Comparison of ENCODE assay signal across 11 mouse cellular contexts in genomic region chr4:150685043-150685777, GRCm38 (mm10). TPM values are rescaled to one million over a fixed set of nuclear protein-coding genes. Genes with fewer than 3 reads are reported as not detected.
DNase-seq lines count a peak whose midpoint lies in the region; ATAC-seq lines count a peak whose summit lies in the region.
"Had no signal": no experiment of that assay in that cellular context is flagged by ENCODE, and none has a peak within 500 bp of the region (broad histone marks: within the 10 kb centered on the region; RNA-seq: fewer than 3 reads in every experiment).

No protein-coding gene starts in this region.

- no peak for DNase-seq in neural tube, embryonic 10.5 days (ENCODE audit: extremely low spot score, low spot score)
- no peak for DNase-seq in thymus, postnatal 10 days (ENCODE audit: low spot score in 2 of 2)
- no peak for DNase-seq in heart, postnatal 14 days
- DNase-seq: gastrocnemius, postnatal 36 days; retina, postnatal 1 day; thymus, postnatal 14 days had no signal

- H3K9ac ChIP-seq in neural tube, embryonic 13.5 days, result peak overlapping the region; percentile 47; the same call in 1 of the 2 replicates
- H3K9ac ChIP-seq in kidney, embryonic 14.5 days (ENCODE audit: low read depth, low read length), result no peak overlapping the region
- no peak overlapping the region; the same call in 1 of the 2 replicates for H3K9ac ChIP-seq in liver, embryonic 16.5 days (ENCODE audit: low read depth, low read length)
- H3K9ac ChIP-seq in heart, embryonic 12.5 days, result no peak overlapping the region
- H3K9ac ChIP-seq: midbrain, embryonic 13.5 days had no signal

- H3K9me3 ChIP-seq in neural tube, embryonic 13.5 days, result 0 out of 2 replicates have a peak, but pooled peaks cover 4% of the 10 kb centered on the region
- no peaks in the 10 kb centered on the region for H3K9me3 ChIP-seq in kidney, embryonic 14.5 days (ENCODE audit: control insufficient read depth, low read length)
- no peaks in the 10 kb centered on the region for H3K9me3 ChIP-seq in liver, embryonic 16.5 days (replicated peaks; ENCODE audit: control insufficient read depth, low read length)
- H3K9me3 ChIP-seq in heart, embryonic 12.5 days (replicated peaks), result no peaks in the 10 kb centered on the region; the same call in 1 of the 2 replicates

- peak overlapping the region; percentile 52 for H3K27ac ChIP-seq in neural tube, embryonic 13.5 days (replicated peaks)
- H3K27ac ChIP-seq in kidney, embryonic 14.5 days (ENCODE audit: low read depth, low read length), result no peak overlapping the region
- peak overlapping the region; percentile 90 for H3K27ac ChIP-seq in liver, embryonic 16.5 days (ENCODE audit: low read length)
- no peak overlapping the region for H3K27ac ChIP-seq in heart, embryonic 12.5 days (ENCODE audit: poor library complexity, severe bottlenecking)
- H3K27ac ChIP-seq: midbrain, embryonic 13.5 days had no signal

- H3K4me3 ChIP-seq in neural tube, embryonic 13.5 days, result no peak overlapping the region
- no peak overlapping the region for H3K4me3 ChIP-seq in kidney, embryonic 14.5 days (ENCODE audit: low read length)
- H3K4me3 ChIP-seq in liver, embryonic 16.5 days (ENCODE audit: low read depth, low read length), result no peak overlapping the region
- no peak overlapping the region for H3K4me3 ChIP-seq in heart, embryonic 12.5 days
- H3K4me3 ChIP-seq: midbrain, embryonic 13.5 days had no signal

- H3K27me3 ChIP-seq in neural tube, embryonic 13.5 days, result no peaks in the 10 kb centered on the region
- no peaks in the 10 kb centered on the region for H3K27me3 ChIP-seq in kidney, embryonic 14.5 days (ENCODE audit: control insufficient read depth, insufficient read depth, low read length)
- no peaks in the 10 kb centered on the region for H3K27me3 ChIP-seq in liver, embryonic 16.5 days (ENCODE audit: control insufficient read depth, insufficient read depth, low read depth, low read length)
- H3K27me3 ChIP-seq in heart, embryonic 12.5 days (replicated peaks), result no peaks in the 10 kb centered on the region

- intact Hi-C loops in heart, postnatal 14 days (cut with DNase I), result no loop called here

- ATAC-seq in neural tube, embryonic 13.5 days (ENCODE audit: low read depth), result no peak
- ATAC-seq in kidney, embryonic 14.5 days (ENCODE audit: low FRiP score, low TSS enrichment), result peak; percentile 43; the same call in 1 of the 2 replicates
- ATAC-seq in liver, embryonic 16.5 days (ENCODE audit: low read depth), result peak; percentile 90
- ATAC-seq in heart, embryonic 12.5 days (ENCODE audit: insufficient number of reproducible peaks, low FRiP score), result no peak
- ATAC-seq: midbrain, embryonic 13.5 days had no signal

- H3K4me1 ChIP-seq in neural tube, embryonic 13.5 days (replicated peaks), result peaks cover 28% of the 10 kb centered on the region
- peaks cover 15% of the 10 kb centered on the region for H3K4me1 ChIP-seq in kidney, embryonic 14.5 days (ENCODE audit: control insufficient read depth, insufficient read depth, low read length)
- H3K4me1 ChIP-seq in liver, embryonic 16.5 days (ENCODE audit: control insufficient read depth, low read depth, low read length), result peaks cover 14% of the 10 kb centered on the region
- peaks cover 16% of the 10 kb centered on the region; the same call in 1 of the 2 replicates for H3K4me1 ChIP-seq in heart, embryonic 12.5 days (replicated peaks)

- no peak overlapping the region for H3K4me2 ChIP-seq in neural tube, embryonic 13.5 days
- H3K4me2 ChIP-seq in kidney, embryonic 14.5 days (replicated peaks; ENCODE audit: low read depth, low read length), result no peak overlapping the region
- H3K4me2 ChIP-seq in liver, embryonic 16.5 days (ENCODE audit: low read depth, low read length), result peak overlapping the region; percentile 11; the same call in 1 of the 2 replicates
- H3K4me2 ChIP-seq in heart, embryonic 12.5 days, result no peak overlapping the region
- H3K4me2 ChIP-seq: midbrain, embryonic 13.5 days had no signal

- H3K36me3 ChIP-seq in neural tube, embryonic 13.5 days, result no peaks in the 10 kb centered on the region
- no peaks in the 10 kb centered on the region for H3K36me3 ChIP-seq in kidney, embryonic 14.5 days (ENCODE audit: control insufficient read depth, insufficient read depth, low read length)
- no peaks in the 10 kb centered on the region for H3K36me3 ChIP-seq in liver, embryonic 16.5 days (ENCODE audit: control insufficient read depth, insufficient read depth)
- no peaks in the 10 kb centered on the region for H3K36me3 ChIP-seq in heart, embryonic 12.5 days
- H3K36me3 ChIP-seq: midbrain, embryonic 13.5 days had no signal

- 43% methylated on average over 15 of the region's 15 CpGs for WGBS in neural tube, embryonic 13.5 days
- WGBS in kidney, embryonic 14.5 days, result 30% methylated on average over 15 of the region's 15 CpGs
- 34% methylated on average over 15 of the region's 15 CpGs for WGBS in liver, embryonic 16.5 days (ENCODE audit: insufficient replicate concordance)
- WGBS in heart, embryonic 12.5 days, result 55% methylated on average over 15 of the region's 15 CpGs

RNA-seq across cellular contexts. Expression of gene Slc45a1, which starts 33.2 kb away (rescaled TPM):
- 26.8 and 28.6 TPM in 2 replicates for polyA plus RNA-seq in neural tube, embryonic 13.5 days (2015; fragmentation: Nextera tagmentation; extraction: Ambion mirVana)
- polyA plus RNA-seq in kidney, embryonic 14.5 days (2014; fragmentation: Nextera tagmentation; extraction: Ambion mirVana), result not detected in 2 replicates
- polyA plus RNA-seq in liver, embryonic 16.5 days (2015; fragmentation: Nextera tagmentation; extraction: Ambion mirVana), result not detected in 2 replicates
- polyA plus RNA-seq in heart, embryonic 12.5 days (2016; fragmentation: Nextera tagmentation; extraction: Ambion mirVana), result not detected in 2 replicates
- not detected for total RNA-seq in heart, postnatal 14 days (2021)
- total RNA-seq: gastrocnemius, postnatal 36 days had no signal

Comparison
In these comparisons a context has a peak if more than half of its experiments do, and no peak if none do; other contexts are left out.
1. ATAC-seq: peak in kidney, embryonic 14.5 days (single experiment) and liver, embryonic 16.5 days (single experiment); none in neural tube, embryonic 13.5 days (single experiment) and heart, embryonic 12.5 days (single experiment).
2. H3K27ac ChIP-seq: peak in neural tube, embryonic 13.5 days (single experiment) and liver, embryonic 16.5 days (single experiment); none in kidney, embryonic 14.5 days (single experiment) and heart, embryonic 12.5 days (single experiment).
3. RNA of gene Slc45a1, which starts 33.2 kb away (polyA plus RNA-seq): 26.8 to 28.6 TPM in neural tube, embryonic 13.5 days; not detected in kidney, embryonic 14.5 days, not detected in liver, embryonic 16.5 days and not detected in heart, embryonic 12.5 days; every median in the first group is over 10 times any median in the second.